Mouse (Mus musculus) large intestine, adult 2 months (tissue): Measurements from ENCODE around the gene Prph2. TPM values are rescaled to one million over a fixed set of nuclear protein-coding genes. Genes with fewer than 3 reads are reported as not detected.

Experiments used
- DNase-seq: peaks from one replicate; pipeline ENCODE4 v3.0.0-alpha.2; 2012; ENCODE audit warnings: low read depth, low spot score
- WGBS: fragments of 180-500 bp; shearing (Covaris S2); methylation state at CpG from one replicate; pipeline ENCODE4 v1.1.7; 2018; 5-methylcytosine and 5-hydroxymethylcytosine counted together
- polyA plus RNA-seq: library from polyadenylated mRNA; depleted of rRNA; stranded (reverse); fragments of >200 nt; gene quantifications from 2 replicates; pipeline ENCODE4 v1.2.3, GENCODE M21; 2012

The Prph2 gene
- polyA plus RNA-seq, 1 experiment = not detected

DNA sequence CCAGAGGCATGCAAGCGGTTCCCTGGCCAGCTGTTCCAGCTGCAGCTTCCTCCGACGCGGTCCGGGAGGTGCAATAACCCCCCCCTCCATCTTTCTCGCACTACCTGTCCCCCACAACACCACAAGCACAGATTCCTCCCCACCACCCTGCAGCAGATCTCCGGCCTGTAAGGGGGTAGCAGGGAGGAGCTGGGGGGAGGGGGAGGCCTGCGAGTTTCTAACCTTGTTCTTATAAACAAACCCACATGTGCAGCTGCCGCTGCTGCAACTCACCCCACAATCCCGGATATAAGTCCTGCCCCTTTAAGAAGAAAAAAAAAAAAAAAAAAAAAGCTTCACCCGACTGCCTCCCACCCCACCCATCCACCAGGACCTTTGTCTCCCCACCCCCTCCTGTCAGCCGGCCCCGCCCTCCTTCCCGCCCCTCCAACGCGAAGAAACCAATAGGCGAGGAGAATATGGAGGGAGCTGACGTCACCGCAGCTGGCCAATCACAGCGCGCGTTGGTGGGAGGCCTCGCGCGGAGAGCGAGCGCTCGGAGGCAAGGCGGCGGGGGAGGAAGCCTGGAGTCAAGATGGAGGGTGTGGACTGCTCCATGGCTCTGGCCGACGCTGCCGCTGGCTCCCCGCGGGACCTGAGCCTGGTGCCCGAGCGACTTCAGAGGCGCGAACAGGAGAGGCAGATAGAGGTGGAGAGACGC lies 20.0 kb upstream of the Prph2 start, which contains the start of gene Tbcc:
TSS of gene Tbcc (plus strand) at position 569 of the 700 bp plus-strand sequence.
- 1% methylated on average over 40 of the region's 40 CpGs for WGBS
- DNase-seq = peak; percentile 90

DNA sequence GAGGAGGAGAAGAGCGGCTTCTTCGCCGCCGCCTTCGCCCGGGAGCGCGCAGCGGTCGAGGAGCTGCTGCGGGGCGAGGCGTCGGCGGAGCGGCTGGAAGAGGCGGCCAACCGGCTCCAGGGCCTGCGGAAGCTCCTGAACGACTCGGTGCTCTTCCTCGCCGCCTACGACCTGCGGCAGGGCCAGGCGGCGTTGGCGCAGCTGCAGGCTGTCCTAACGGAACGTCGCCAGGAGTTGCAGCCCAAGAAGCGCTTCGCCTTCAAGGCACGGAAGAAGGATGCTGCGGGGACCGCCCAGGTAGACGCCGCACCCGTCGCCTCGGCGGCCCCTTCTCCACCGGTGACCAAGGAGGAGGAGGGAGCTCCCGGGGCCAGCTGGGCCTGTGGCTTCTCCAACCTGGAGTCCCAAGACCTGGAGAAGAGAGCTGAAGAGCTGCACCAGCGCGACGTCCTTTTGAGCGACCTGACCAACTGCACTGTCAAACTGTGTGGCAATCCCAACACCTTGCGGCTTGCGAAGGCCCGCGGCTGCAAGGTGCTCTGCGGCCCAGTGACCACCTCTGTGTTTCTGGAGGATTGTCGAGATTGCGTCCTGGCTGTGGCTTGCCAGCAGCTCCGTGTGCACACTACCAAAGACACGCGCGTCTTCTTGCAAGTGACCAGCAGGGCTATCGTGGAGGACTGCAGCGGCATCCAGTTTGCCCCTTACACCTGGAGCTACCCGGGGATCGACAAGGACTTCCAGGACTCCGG lies 19.2 kb upstream of the Prph2 start:
- DNase-seq = no peak
- 1% methylated on average over 63 of the region's 64 CpGs for WGBS

DNA sequence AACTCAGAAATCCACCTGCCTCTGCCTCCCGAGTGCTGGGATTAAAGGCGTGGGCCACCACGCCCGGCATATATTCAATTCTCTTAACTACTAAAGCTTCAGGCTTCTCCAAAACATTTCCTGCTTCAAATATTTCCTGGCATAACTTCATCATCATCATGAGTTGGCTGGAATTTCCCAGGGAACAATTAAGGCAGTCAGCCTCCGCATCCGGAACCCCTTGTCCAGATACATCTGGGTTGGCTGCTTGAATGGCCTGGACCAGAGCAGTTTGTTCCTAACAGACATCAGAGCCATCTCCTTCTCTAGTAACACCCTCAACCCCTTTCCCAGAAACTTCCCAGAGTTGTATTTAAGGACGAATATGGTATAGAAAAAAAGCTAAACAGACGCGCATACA lies 14.8 kb upstream of the Prph2 start:
- WGBS = 78% methylated on average over 9 of the region's 9 CpGs
- DNase-seq = no peak

DNA sequence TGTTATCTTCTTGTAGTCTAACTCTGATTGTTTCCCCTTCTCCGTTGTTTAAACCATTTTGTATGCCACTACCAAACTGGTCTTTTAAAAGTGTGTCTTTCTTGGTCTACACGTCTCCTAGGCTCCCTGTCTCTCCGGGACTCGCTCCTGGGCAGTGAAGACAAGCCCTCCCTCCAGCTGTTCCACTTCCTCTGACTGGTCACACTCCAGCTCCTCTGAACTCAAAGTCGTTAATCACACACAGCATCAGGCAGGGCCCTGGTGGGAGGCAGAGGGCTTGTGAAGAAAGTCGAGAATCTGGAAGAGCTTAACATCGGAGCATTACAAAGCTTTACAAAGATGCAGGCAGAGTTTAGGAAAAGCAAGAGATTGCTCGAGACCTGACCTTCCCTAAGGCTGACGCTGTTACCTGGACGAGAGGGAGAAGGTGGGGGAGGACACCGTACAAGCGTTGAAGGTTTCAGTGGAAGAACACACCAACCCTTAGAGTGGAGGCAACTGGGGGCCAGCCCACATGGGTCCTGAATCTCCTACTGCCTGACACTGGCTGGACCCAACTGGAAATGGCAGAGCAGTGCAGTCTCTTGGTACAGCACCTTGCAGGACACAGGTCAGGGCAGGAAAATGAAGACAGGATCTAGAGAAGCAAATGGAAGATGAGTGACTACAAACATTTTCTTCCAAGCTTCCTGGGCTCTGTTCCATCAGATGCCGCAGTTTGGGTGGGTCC lies 12.9 kb upstream of the Prph2 start:
- 57% methylated on average over 13 of the region's 13 CpGs for WGBS
- DNase-seq = no peak

DNA sequence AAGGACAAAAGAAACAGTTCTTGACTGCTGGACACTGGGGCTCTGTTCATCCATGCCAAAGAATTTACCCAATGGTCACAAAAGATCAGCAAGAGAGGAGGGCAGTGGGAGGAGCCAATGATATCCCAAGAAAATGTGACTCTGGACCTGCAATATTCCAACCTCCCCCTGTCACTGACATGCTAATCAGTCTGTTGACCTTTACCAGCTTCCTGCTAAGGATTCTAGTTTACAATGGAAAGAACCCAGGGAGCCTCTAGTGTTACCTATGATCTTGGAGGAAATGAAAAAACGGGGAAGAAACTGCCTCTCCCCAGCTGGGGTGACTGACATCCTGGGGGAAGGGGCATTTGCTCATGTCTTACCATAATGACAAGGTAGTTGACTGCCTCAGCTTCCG lies 9.3 kb upstream of the Prph2 start:
- DNase-seq = no peak
- 66% methylated on average over 2 of the region's 2 CpGs for WGBS

DNA sequence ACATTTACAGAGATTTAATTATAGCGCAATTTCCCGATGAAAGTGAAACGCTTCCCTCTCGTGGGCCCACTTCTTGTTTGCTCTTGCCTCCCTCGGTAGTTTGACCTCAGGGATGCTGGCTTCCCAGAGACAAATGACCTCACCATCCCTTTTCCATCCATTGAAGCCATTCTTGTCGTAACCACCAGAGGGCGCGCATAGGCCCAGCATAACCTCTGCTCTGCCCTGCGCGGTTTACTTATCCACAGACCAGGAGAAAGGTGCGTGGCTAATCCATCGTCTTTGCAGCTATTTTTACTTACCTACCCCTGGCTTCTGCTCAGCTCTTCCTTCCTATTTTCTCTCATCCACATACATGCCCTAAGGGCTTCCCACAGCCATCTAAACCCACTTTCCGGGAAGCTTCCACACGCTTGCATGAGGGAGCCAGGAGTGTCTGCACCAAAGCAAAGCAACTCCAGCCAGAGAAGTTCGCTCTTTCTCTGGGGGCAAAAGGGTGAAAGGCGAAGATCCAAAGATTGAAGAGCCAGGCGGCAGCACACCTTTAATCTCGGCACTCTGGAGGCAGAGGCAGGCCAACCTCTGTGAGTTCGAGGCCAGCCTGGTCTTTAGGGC lies 6.3 kb upstream of the Prph2 start:
- no peak for DNase-seq
- WGBS = 21% methylated on average over 19 of the region's 19 CpGs

DNA sequence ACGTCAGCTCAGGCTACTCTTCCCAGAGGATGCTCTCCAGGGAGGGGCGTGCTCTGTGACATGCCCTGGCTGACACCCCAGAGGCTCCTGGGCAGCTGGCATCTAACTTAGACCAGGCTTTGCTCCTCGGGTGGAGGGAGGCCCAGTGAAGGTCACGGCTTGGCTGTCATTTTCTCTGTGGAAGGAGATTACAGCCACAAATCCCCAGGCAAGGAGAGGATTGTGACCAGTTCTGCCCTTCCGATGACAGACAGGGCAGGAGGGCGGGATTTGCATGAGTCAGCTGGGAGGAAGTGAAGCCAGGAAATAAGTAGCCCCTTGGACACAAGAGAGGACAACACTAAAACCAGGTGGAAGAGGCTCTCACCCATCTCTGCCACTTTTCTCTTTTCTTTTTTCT lies 2.1 kb downstream of the Prph2 start:
- 38% methylated on average over 6 of the region's 6 CpGs for WGBS
- no peak for DNase-seq

DNA sequence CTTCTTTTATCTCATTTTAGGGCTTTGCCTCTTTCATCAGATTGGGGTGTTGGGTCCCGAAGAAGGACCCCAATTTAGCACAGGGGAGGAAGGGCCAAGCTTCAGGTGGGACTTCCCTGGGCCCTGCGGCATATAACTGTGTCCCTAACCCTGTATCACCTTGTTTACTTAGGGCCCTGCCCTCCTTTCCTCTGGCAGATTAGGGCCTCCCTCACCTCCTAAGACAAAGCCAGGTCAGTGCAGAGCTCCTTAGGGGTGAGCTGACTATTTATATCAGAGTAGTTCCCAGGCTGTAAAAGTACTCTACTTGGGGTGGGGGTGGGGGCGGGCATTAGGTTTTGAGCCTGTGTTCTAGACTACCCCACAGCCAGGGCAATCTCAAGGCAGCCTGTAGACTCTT lies 4.9 kb downstream of the Prph2 start:
- WGBS = 25% methylated on average over 3 of the region's 3 CpGs
- DNase-seq = no peak

DNA sequence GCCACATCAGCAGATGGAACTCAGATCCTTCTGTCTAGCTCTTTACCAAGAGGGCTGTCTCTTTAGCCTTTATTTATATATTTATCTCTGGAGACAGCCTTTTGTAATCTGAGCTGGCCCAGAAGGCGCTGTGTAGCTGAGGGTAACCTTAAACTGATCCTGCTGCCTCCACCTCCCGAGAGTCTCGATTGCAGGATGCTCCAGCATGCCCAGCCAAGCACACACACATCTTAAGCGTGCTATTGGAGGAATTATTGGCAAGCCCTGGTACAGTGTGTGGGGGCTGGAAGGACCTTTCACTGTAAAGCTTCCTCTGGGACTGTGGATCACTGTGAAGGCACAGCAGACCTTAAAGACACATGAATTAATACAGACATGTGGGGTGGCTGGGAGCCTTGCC lies 8.7 kb downstream of the Prph2 start:
- 26% methylated on average over 4 of the region's 4 CpGs for WGBS
- no peak for DNase-seq

DNA sequence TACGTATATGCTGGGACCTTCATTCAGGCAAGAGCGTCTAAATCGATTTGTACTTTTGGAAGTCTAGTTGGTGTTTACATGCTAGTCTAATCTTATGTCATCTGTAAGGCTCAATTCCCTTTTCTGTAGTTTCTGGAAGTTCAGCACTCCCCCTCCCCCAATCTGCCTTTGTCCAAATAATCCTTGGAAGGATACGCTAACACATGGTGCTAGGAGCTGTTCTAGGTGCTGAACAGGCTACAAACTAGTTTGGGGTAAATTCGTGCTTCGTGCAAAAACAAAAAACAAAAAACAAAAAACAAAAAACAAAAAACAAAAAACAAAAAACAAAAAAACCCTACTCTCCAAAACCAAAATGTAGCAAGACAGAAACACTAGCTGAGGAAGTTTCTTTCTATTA lies 10.6 kb downstream of the Prph2 start:
- 56% methylated on average over 6 of the region's 6 CpGs for WGBS
- DNase-seq = no peak

DNA sequence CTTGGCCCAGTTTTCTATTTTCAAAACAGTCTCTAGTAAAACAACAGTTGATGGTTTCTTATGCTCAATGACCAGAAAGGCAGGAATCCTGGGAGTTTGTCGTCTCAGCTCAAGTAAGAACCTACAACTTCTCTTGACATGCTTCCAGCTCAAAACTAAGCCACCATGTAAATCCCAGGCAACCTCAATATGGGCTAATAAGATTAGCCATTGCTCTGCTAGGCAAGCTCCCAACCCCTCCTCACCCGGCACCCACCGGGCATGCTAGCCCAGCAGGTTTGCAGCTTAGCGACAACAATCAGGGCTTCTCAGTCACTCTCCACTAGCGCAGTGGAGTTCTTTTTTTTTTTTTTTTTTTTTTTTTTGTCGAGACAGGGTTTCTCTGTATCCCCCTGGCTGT lies 15.9 kb downstream of the Prph2 start:
- WGBS = 61% methylated on average over 6 of the region's 6 CpGs
- no peak for DNase-seq

DNA sequence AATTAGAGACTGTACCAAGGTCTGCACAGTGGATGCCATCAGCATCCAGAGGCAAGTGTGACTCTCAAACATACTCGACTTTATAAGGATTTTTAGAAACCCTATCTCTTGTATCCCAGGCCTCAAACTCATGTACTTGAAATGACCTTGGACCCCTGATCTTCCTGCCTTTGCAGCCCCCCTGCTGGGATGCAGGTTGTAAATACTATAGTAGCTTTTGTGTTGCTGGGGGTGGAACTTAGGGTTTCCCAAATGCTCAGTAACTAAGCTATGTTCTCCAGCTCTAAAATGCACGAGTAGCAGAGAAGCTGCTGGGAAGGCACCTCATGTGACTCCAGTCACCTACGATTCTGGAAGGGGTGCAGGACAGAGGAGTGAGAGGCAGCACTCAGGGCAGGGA lies 16.7 kb downstream of the Prph2 start:
- DNase-seq = no peak
- 56% methylated on average over 3 of the region's 3 CpGs for WGBS

DNA sequence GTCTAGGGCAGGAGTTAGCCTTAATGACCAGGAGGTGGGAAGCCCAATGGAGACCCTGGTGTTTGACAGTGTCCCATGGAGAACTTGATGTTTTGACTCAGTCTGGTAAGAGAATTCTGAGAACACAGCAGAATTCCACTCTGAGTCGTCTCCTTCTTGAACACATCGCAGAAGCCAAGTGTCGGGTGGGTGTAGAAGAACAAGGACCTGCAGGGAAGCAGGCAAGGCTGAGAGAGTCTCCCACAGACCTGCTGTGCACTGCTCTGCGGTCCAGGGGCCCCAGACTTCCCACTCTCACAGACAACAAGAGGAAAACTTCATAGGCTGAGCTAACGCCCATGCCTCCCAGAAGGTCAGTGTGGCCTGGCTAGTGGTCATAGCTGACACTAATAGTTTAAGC lies 17.5 kb downstream of the Prph2 start:
- DNase-seq = no peak
- WGBS = 89% methylated on average over 5 of the region's 5 CpGs

DNA sequence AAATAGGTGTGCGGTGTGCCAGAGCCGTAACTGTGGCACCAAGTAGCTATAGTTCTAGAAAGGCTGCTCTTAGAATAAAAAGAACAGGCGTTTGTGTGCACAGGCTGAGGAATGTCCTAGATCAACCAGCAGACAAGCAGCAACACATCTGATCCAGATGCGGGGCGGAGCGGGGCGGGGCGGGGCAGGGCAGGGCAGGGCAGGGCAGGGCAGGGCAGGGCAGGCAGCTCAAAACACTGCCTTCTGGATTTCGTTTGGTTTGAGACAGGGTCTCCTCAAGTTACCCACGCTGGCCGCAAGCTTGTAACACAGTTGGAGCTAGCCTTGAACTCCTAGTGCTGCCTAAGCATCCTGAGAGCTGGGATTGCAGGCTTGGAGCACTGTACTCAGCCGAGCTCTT lies 19.0 kb downstream of the Prph2 start:
- WGBS = 65% methylated on average over 12 of the region's 12 CpGs
- no peak for DNase-seq

DNA sequence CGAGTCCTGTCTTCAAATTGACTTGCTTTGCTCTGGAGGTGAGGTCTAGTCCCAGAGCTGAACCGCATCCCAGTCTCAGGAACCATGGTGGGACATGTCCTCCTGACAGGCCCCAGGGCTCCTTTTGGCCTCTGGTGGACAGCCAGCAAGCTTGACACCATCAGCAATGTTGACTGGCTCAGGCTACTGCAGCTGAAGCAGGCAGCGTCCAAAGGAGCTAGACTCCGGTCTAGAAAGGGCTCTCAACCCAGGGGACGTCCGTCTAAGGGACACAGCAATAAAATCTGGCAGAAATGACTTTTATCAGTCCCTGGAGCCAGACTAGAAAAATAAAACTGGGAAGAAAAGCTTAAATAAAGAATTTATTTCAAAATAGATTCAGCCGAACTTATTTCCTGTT lies 19.6 kb downstream of the Prph2 start:
- 86% methylated on average over 7 of the region's 7 CpGs for whole genome bisulfite sequencing
- DNase-seq = no peak

DNA sequence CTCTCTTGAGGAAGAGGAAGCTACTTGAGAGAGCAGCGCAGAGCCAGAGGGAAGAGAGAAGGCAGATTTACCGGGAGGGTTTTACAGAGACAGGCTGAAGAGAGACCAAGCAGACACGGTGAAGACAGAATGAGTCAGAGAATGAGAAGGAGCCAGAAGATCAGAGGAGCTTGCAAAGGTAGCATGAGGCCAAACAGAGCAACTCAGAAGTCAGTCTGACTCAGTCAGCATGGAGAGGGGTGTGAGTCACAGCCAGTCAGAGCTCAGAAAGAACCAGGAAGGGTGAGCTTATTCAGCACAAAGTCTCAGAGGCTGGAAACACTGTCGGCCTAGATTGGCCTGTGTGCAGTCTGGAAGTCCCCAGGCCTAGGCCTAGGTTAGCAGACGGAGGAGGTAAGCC lies 22.7 kb downstream of the Prph2 start:
- DNase-seq = no peak
- 84% methylated on average over 5 of the region's 5 CpGs for WGBS

DNA sequence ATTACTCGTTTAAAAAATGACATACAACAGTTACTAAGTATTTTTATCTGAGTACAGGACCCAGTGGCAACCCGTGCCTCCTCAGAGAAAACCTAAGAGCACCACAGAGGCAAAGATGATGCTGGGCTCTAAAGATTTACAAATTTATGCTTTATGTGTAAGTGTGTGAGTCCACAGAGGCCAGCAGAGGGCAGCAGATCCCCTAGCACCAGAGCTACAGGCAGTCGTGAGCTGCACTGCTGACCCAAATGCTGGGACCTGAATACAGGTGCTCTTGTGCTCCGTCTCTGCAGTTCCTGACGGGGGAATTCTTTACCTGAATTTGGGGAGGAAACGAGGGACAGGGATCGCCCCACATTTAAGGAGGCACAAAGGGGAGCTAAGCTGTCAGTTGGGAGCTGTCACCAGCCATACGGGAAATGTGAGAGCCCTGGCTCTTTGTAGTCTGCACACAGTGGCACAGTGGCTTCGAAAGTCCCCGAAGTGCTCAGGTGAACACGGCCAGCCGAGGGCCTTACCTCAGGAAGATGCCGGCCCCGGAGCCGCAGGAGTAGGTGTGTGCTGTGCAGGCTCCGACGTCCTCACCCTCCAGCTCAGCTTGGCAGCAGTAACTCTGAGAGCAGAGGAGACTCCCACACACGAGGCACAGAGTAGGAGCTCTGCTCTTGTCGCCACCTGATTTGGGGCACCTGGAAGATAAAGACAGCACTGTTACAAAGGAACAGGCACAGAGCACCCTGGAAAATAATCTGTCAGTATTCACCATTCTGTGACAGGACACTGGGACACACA lies 23.5 kb downstream of the Prph2 start:
- WGBS = 83% methylated on average over 19 of the region's 19 CpGs
- peak; percentile 4 for DNase-seq

DNA sequence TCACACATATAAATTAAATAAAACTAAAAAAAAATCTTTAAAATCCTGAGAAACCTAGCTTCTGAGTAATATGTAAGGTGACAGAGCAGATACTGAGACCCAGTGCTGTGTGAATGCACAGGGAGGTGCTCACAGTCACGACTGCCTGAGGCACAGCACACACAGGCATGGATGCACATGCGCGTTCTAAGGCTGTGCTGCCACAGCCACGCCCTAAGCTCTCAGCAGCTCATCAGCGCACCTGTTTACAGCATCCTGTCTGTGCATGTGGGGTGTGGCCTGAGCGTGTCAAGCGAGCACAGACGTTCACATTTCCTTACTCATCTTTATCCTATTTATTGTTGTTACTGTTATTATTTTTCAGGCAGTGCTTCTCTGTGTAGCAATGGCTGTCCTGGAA lies 30.2 kb downstream of the Prph2 start:
- no peak for DNase-seq
- WGBS = 81% methylated on average over 8 of the region's 8 CpGs

DNA sequence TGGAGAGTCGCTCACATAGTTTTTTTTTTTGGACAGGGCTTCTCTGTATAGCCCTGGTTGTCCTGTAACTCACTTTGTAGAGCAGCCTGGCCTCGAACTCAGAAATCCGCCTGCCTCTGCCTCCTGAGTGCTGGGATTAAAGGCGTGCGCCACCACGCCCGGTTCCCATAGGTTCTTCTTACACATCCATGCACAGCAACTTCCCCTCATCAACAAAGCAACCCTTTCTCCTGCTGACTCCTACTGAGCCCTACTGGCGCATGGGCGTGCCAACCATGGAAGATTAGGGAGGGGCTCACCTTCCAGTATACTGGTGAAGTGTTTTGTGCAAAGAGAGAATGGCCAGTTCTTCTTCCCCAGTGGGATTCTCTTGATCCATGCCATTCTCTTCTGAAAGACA lies 32.2 kb downstream of the Prph2 start:
- no peak for DNase-seq
- WGBS = 97% methylated on average over 9 of the region's 9 CpGs

DNA sequence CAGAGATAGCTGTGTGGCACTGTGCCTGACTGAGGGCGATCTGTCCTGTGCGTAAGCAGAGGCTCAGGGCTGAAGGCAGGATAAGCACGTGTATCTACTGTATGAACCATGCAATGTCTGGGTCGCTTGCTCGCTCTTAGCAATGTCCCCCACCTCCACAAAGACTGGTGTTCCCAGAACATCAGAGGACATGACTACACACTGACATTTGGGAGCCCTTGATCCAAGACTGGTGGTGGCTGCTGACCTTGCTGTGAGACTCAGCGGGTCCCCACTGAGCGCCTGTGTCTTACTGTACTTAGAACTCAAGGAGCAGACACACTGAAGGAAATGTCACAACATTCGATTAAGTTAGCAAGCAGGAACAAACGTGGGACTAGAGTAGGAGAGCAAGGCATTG lies 36.0 kb downstream of the Prph2 start:
- DNase-seq = no peak
- WGBS = 92% methylated on average over 9 of the region's 9 CpGs
